Mouse (Mus musculus): Measurements from ENCODE around the gene Nisch.

Gene Nisch

GRCm38 (mm10) chr14:31215157-31216002 lies 1.4 kb downstream of the Nisch start:
- DNase-seq, result peak; percentile 45

GRCm38 (mm10) chr14:31214684-31215083 lies 2.1 kb downstream of the Nisch start:
- no peak for DNase-seq

DNA sequence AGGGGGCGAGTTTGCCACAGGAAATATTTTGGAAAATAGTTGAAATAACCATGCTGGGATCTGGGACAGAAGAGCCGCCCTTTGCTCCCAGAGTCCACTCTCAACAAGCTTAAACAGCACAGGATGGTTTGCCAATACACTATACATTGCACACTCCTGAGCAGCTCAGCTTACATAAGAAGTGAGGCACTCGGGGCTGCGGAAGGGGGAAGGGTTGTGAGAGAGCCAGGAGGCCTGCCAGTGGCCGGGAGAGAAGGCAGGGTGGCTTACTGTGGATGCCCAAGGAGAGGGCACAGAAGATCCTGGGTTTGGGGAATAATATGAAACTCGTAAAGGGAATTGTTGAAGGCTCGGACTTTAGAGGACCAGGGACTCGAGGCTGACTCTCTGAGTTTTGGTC lies 2.9 kb downstream of the Nisch start:
- DNase-seq, result no peak

DNA sequence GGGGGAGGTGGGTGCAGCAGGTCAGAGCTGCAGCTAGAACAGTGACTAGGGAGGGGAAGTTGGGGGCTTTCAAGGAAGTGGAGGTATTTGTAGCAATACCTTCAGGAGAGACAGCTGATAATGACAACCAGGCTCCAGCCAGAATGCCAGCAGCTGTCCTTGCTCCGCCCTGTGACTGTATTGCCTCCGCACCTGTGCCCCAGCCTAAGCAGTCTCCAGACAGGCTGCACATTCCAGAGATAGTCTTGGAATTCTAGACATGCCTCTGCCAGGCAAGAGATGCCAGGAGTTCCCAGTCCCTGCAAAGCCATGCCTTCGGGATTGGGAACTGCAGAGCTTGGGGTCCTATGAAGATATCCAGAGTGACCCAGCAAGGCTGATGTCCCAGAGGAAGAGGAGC lies 4.2 kb downstream of the Nisch start:
- no peak for DNase-seq

DNA sequence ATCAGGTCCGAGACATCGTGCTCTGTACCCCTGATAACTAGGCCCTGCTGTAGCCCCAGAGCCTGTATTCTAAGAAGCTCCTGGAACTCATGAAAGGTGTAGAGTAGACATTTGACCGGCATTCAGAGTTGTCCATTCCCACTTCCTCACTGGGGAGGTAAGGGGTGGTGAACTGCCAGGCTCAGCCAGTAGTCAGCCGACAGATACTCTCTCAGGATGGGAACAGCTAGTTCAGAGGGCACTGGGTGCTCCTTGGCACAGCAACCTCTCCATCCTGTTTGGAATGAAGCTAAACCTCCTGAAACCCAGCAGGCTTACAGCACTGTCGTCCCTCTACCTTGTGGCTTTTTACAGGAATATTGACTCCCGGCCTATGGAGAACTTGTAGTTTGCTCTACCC lies 4.9 kb downstream of the Nisch start:
- DNase-seq, result no peak

DNA sequence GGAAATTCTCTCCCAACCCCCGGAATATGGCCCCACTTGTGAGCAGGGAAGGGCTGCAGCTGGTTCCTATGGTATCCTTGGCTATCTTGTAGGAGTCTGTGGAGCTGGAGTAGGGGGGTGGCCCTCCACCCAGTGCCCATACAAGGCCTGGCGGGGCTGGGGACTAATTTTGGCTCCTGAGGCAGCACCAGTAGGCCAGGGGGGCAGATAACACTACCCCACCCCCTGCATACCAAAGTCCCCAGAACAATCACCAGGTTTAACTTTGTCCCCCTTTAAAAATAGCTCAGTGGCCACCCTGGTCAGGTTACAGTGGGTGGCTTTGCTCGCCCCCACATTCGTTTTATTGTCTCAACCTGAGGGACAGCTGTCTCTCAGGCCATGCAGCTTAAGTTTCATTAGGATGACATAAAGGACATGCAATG lies 7.6 kb downstream of the Nisch start:
- no peak for DNase-seq

GRCm38 (mm10) chr14:31208084-31208483 lies 8.7 kb downstream of the Nisch start, which contains the start of gene Tnnc1:
TSS of gene Tnnc1 (plus strand) at chr14:31208312.
- DNase-seq, result no peak

- no peak for DNase-seq
These were observed 9.5 kb downstream of the Nisch start for GRCm38 (mm10) chr14:31207070-31207830.

DNA sequence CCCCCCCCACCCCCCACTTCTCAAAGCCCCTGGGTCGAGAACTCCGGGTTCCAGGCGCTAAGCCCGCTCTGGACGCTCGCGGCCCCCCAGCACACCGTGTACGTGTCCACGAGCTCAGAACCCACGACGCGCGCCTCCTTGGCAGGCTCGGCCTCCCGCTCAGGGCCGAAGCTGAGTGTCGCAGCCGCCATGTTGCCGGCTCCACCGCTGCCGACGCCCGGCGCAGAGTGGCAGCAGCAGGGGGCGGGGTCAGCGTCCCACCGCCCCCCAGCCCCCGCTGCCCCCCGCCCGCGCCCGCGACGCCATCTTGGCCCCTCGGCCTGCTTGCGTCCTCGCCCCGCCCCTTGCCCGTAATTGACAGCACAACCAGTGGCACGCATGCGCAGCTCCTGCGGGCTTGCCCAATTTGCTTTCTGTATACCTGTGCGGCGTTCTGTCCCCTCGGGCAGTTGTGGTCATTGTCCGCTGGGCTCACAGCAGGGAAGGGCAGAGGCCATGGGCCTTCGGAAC lies 10.2 kb downstream of the Nisch start:
- peak; percentile 98 for DNase-seq

GRCm38 (mm10) chr14:31205562-31206467 lies 10.9 kb downstream of the Nisch start:
- peak; percentile 64 for DNase-seq

- DNase-seq, result no peak
These were observed 11.5 kb downstream of the Nisch start for GRCm38 (mm10) chr14:31205244-31205561.

DNA sequence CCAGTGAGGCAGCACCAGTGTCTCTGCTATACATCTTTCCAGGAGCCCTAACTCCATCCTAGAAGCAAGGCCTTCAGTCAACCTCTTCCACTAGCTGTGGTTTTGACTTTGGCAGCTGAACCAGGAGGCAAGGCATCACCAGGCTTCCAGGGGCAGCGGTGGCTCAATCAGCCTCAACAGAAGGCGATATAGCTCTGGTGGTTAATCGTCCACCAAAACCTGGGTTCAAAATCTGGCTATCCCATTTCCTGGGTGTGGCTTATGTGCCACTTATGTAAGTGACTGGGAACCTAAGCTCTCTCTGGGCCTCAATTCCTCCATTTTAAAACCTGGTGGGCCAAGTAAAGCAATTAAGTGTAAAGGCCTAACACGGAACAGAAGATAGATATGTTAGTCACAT lies 11.9 kb downstream of the Nisch start:
- no peak for DNase-seq

DNA sequence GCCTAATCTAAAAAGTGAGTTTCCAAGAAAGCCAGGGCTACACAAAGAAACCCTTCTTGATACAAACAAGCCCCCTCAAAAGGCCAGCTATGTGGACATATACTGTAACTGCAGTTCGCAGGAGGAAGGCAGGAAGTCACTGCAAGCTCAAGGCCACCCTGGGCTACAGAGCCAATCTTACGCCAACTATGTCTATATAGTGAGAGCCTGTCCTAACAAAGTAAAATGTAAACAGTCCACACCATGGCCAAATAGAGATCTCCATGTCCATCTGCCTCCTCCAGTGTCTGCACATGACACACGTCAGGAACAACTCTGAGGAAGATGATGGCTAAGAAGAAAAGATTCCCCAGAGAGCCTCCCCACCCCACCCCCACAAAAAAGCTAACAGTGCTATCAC lies 16.7 kb downstream of the Nisch start:
- no peak for DNase-seq

DNA sequence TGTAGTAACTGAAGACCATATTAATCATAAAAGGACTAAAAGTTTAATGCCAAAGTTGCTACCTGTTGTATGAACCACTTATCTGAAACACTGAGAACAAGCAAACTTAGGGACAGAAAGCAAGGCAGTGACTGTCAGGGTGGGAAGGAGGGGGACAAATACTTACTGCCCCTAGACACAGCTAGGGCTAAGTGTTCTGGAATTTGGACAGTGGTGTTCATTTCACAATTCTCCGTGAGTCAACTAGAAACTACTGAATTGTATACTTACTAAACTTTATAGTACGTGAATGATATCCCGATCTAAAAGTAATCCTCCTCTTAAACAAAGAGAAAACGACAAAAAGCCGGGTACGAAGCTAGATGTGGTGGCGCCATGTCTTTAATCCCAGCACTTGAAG lies 17.1 kb downstream of the Nisch start:
- no peak for DNase-seq

DNA sequence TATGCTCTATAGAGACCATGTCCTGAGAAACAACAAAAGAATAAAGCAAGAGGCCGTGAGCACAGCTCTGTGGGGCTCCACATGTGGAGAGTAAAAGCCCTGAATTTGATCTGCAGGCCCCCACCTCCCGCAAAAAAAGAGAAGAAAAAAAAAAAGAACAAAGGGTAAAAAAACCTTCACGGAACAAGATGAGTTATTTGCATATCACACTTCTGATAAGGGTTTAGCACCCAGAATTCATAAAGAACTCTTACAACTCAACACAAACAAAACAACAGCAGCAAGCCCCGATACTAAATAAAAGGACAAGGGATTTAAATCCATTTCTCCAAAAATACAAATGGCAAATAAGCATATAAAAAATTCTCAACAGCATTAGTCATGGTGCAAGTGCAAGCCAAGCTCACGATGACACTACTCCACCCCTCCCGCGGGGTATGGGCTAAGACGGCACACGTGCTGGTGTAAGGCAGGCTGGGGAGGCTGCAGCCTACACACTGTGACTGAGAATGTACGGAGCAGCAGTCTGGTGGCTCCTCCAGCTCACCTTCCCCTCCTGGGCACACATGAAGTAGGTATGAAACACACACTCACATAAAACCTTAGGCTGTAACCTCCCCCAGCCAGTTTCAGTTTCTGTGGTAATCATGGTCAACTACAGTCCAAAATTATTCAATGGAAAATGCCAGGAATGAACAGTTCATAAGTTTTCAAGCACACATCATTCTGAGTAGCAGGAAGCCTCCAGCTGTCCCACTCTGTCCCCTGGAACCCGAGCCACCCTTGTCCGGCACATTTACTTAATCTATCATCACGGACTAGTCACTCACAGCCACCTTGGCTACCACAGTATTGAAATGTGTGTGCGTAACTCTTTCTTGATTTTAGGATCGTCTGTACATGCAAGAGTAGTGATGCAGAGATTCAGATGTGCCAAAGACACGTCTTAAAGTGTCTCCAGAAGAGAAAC lies 18.9 kb downstream of the Nisch start:
- no peak for DNase-seq

DNA sequence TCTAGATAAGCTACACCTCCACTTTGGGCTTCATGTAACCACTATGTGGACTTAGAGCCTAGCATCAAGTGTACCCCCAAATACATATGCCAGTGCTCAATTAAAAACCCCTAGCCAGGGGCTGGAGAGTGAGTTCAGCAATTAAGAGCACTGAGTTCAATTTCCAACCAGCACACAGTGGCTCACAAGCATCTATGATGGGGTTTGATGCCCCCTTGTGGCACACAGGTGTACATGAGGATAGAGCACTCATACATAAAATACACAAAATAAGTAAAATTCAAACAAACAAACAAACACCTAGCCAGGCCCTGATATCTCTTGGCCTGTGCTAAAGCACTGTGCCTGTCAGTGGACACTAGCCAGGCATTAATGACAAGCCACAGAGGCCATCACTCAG lies 20.8 kb downstream of the Nisch start:
- no peak for DNase-seq

DNA sequence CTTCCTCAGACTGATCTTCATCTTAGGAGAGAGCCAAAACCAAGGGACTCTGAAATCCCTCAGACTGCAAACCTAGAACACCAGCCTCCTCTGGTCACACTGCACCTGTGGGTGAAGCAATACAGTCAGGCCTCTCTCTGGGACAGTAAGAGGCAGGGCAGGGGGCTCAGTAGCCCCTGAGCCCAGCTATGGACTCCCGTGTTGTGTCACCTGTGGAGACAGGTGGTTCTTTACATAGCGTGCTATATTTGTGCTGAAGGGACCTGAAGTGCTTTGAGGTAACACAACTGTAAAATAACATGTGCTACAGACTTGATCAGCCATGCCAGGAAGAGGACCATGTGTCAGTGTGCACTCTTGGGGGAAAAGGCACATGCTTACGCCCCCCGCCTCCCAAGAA lies 21.2 kb downstream of the Nisch start:
- no peak for DNase-seq

DNA sequence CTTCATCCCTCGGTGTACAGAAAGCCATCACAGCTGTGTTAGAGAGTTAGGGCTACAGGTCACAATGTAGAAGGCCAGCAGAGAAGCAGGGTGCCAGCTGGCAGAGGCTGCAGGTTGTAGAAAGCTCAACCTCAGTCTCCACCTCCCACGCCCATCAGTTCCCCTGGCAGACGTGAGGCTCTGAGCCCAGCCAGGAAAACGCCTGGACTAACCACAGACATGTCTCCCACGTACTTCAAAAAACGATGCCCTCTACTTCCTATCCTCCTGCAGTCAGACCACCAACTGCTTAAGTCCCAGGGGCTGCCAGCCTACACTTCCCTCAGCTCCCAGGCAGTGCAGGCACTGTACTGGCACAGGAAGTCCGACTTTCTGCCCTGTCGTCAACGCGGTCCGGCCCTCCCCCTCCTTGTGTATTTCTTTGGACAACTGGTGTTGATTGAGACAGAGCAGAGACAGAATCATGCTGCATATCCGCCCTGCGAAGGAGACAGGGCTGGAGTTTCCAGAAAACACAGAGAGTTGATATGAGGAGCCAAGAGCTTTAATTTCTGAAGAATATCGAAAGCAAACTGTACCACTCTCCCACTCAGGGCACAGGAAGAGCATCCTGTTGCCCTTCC lies 21.7 kb downstream of the Nisch start:
- DNase-seq, result no peak

DNA sequence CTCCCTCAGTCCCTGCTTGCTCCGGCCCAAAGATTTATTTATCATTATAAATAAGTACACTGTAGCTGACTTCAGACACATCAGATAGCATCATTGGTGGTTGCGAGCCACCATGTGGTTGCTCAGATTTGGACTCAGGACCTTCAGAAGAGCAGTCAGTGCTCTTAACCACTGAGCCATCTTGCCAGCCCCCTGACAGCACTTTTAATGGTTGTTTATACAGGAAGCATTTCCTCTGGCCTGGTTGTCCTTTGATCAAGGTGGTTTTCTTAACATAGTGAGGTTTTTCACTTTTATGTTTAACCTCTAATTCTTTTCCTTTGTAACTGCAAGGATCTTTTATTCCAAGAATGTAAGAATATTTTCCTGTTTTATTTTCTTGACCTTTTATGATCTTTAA lies 22.3 kb downstream of the Nisch start:
- no peak for DNase-seq

DNA sequence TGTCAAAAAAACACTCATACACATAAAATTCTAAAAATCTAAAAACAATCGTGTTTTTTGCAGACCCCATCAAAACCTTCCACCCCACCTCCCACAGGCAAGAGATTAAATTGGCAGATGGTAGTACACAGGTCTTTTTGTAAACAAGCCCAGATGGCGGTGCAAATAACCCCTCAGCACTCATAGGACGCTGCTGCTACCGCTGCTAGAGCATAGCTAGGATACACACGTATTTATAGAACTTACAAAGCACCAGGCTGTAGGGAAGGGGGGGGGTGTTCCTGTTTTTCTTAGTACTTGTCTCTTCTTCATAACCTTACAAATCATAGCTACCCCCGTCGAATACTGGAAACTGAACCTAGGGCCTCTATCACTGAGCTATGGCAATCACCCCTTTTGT lies 23.0 kb downstream of the Nisch start:
- DNase-seq, result no peak

- DNase-seq, result no peak
These were observed 24.8 kb downstream of the Nisch start for GRCm38 (mm10) chr14:31191936-31192335.
